Mouse (Mus musculus) neural tube, embryonic 11.5 days (tissue): ENCODE results near the gene Psma3. TPM values are rescaled to one million over a fixed set of nuclear protein-coding genes. Genes with fewer than 3 reads are reported as not detected.

ENCODE experiments used
- ATAC-seq: fragments of 200-750 bp; cut with Nextera tagmentation; 2 replicates; pipeline ENCODE4 v1.8.0; 2017; ENCODE audit warnings: moderate number of reproducible peaks, mild to moderate bottlenecking, moderate TSS enrichment, moderate library complexity; ENCODE audit not compliant: insufficient read depth, low FRiP score, low TSS enrichment
- DNase-seq: peaks from one replicate; pipeline ENCODE4 v3.0.0-alpha.2; 2015; ENCODE audit warnings: low spot score
- H3K27ac ChIP-seq: fragments of 300-500 bp; sonication (generic); 2 replicates; pipeline ENCODE4 v1.5.1; 2014; ENCODE audit warnings: low read depth, mild to moderate bottlenecking, low read length
- H3K27me3 ChIP-seq: fragments of 300-500 bp; sonication (generic); 2 replicates; pipeline ENCODE4 v1.6.1; 2014; ENCODE audit warnings: mild to moderate bottlenecking, low read length, mixed read lengths; ENCODE audit not compliant: control insufficient read depth, insufficient read depth
- H3K36me3 ChIP-seq: fragments of 300-500 bp; sonication (generic); 2 replicates; pipeline ENCODE4 v1.6.1; 2014; ENCODE audit warnings: mild to moderate bottlenecking, low read length, moderate library complexity, mixed read lengths; ENCODE audit not compliant: control insufficient read depth, insufficient read depth
- H3K4me1 ChIP-seq: fragments of 300-500 bp; sonication (generic); 2 replicates; pipeline ENCODE4 v1.6.1; 2014; ENCODE audit warnings: low read length, mixed read lengths; ENCODE audit not compliant: control insufficient read depth, insufficient read depth
- H3K4me2 ChIP-seq: fragments of 300-500 bp; sonication (generic); 2 replicates; pipeline ENCODE4 v1.6.1; 2014; ENCODE audit warnings: low read depth, mild to moderate bottlenecking, moderate library complexity
- H3K4me3 ChIP-seq: fragments of 300-500 bp; sonication (generic); 2 replicates; pipeline ENCODE4 v1.5.1; 2014; ENCODE audit warnings: low read depth, low read length
- H3K9ac ChIP-seq: fragments of 300-500 bp; sonication (generic); 2 replicates; pipeline ENCODE4 v1.6.1; 2014; ENCODE audit warnings: mild to moderate bottlenecking, low read length
- H3K9me3 ChIP-seq: fragments of 300-500 bp; sonication (generic); 2 replicates; pipeline ENCODE4 v1.6.1; 2016; ENCODE audit warnings: low read length; ENCODE audit not compliant: control insufficient read depth
- WGBS: fragments of 180-500 bp; shearing (Covaris S2); extraction: QIAGEN DNeasy Blood & Tissue Kit; methylation state at CpG from one replicate; pipeline ENCODE4 v1.1.7; 2014; 5-methylcytosine and 5-hydroxymethylcytosine counted together
- polyA plus RNA-seq: library from polyadenylated mRNA; unstranded; fragments of >200 nt; fragmentation: Nextera tagmentation; extraction: Ambion mirVana; gene quantifications from 2 replicates; pipeline ENCODE4 v1.2.1, GENCODE M21; 2014

Gene Psma3
- polyA plus RNA-seq, 1 experiment from 2014 or later = 640 TPM

DNA sequence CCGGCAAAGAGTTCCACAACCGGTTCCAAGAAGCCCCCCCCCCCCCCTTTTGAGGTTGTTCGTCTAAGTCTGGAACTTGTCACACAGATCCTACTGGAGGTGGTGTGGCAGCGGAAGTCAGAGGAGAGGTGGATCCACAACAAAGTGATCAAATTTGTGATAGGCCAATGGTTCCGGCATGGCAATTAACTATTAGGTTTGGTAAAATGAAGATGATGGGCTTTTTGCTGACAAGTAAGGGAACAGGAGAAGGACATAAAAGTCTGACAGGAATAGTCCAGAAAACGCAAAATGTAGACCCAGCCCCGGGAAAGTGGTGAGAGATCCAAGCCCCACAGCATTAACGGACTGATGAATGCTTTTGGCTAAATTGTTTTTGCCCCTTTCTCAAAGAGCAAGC is 6.8 kb upstream of the Psma3 start:
- ATAC-seq (no peak), DNase-seq (no peak)
- H3K27me3 ChIP-seq = no peaks in the 10 kb centered on the region
- H3K4me1 ChIP-seq = no peaks in the 10 kb centered on the region
- 58% methylated on average over 8 of the region's 8 CpGs for WGBS
- peak overlapping the region; percentile 43 for H3K4me2 ChIP-seq
- H3K36me3 ChIP-seq = 0 out of 2 replicates have a peak, but pooled peaks cover 2% of the 10 kb centered on the region
- peak overlapping the region; percentile 72; the same call in 1 of the 2 replicates for H3K9ac ChIP-seq
- peak overlapping the region; percentile 54 for H3K4me3 ChIP-seq
- H3K27ac ChIP-seq = no peak overlapping the region
- no peaks in the 10 kb centered on the region for H3K9me3 ChIP-seq

DNA sequence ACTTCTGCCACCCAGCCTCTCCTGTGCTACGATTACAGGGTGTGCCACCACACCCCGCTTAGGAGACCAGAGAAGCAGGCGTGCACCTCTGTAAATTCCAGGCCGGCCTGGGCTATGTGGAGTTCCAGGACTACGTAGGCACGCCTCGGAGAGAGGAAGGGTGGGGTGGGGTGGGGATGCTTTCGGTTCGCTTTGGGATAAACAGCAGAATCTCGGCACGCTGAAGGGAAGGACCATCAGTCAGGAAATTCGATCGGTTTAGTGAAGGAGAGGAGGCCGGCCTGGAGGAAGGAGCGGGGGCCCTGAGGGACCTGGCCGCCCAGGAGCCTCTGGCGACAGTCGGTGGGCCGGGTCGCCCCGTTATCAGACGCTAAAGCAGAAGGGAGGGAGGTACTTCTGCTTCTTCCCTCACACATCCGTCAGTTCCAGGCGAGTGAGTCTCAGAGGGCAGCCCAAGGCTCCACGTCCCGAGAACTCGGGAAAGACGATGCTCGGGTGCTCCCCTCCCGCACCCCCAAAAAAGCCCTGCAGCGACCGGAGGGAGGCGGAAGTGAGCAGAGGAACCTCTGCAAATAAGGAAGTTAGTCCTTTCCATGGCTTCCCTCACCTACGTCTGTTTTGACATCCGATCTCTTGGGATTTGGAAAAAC is 6.2 kb upstream of the Psma3 start:
- Histone ChIP-seq H3K4me3 (peak overlapping the region; percentile 54), H3K9ac (peak overlapping the region; percentile 72), H3K27ac (peak overlapping the region; percentile 47; the same call in 1 of the 2 replicates), H3K9me3 (no peaks in the 10 kb centered on the region), H3K4me1 (no peaks in the 10 kb centered on the region), H3K4me2 (peak overlapping the region; percentile 43), H3K36me3 (0 out of 2 replicates have a peak, but pooled peaks cover under 1% of the 10 kb centered on the region), H3K27me3 (no peaks in the 10 kb centered on the region)
- peak; percentile 77 for ATAC-seq
- WGBS = 0% methylated on average over 35 of the region's 35 CpGs
- peak; percentile 86 for DNase-seq

DNA sequence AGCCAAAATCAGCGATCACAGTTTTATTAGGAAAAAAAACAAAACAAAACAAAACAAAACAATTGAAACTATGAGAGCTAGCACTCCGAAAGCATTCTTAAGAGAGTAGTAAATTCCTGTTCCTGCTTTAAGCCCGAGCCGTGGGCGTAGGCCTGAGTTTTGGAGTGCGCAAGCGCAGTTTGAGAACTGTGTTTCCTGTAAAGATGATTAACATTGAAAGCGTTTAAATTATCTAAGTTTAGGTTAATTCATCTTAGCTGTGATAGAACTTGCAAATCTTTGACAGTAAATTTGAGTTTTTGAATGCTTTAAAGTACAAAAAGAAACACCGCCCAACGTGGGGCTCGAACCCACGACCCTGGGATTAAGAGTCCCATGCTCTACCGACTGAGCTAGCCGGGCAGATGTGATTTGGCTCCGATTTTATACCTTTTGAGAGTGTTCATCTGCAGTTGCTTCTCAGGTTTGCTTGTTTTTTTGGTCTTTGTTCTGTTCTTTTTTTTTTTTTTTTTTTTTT is 5.6 kb upstream of the Psma3 start:
- Histone ChIP-seq H3K27me3 (no peaks in the 10 kb centered on the region), H3K4me3 (peak overlapping the region; percentile 54), H3K27ac (0 out of 2 replicates have a peak overlapping the region, but pooled peaks have one; percentile 23), H3K9ac (peak overlapping the region; percentile 72), H3K4me1 (no peaks in the 10 kb centered on the region), H3K4me2 (peak overlapping the region; percentile 43), H3K36me3 (no peaks in the 10 kb centered on the region), H3K9me3 (no peaks in the 10 kb centered on the region)
- under 1% methylated on average over 15 of the region's 15 CpGs for WGBS
- DNase-seq = peak; percentile 89
- ATAC-seq = peak; percentile 56

DNA sequence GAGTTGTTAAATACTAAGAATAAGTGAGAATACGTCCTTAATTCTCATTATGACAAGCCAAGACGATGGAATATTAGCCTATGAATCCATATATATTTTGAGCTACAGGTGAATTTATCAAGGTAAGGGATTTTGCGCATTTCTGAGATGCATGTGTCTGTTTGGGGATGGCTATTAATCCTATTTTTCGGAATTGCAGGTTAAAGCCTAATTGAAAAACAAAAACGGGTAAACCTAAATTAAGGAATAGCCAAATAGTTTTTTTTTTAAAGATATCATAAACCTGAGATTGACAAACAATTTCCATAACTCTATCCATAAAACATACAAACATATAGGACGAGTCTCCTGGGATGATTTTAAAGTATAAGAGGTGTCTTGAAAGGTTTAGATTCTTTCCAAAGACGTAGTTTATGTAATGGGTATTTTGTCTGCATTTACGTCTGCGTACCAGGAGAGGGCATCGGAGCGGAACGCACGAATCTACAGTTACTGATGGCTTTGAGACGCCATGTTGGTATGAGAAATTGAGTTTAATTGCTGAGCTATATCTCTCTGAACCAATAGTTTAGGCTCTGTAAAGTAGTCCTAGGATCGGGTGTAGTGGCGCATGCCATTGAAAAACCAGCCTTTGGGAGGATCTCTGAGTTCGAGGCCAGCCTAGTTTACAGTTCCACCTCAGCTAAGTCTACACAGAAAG is 4.8 kb upstream of the Psma3 start:
- no peak overlapping the region for H3K9ac ChIP-seq
- H3K4me1 ChIP-seq = no peaks in the 10 kb centered on the region
- no peaks in the 10 kb centered on the region for H3K9me3 ChIP-seq
- no peak overlapping the region for H3K27ac ChIP-seq
- DNase-seq (peak; percentile 72), ATAC-seq (no peak)
- H3K4me3 ChIP-seq = peak overlapping the region; percentile 31
- no peaks in the 10 kb centered on the region for H3K27me3 ChIP-seq
- 5% methylated on average over 17 of the region's 17 CpGs for WGBS
- H3K36me3 ChIP-seq = no peaks in the 10 kb centered on the region
- H3K4me2 ChIP-seq = peak overlapping the region; percentile 40

DNA sequence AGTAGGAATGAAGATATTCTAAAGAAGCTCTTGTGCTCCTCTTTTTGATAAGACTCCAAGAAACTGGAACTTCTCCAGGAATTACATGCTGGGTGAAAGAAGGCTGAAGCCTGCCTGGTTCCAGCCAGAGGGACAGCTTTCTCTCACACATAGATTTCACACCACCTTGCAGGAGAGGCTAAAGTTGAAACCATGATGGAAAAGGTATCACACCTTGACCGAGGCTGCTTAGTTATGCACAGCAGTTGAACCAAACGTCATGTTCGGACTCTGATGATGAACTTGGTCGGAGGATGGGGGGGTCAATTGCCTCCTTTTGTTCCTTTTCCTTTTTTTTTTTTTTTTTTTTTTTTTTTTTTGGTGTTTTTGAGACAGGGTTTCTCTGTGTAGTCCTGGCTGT is 590 bp upstream of the Psma3 start:
- H3K9me3 ChIP-seq = no peaks in the 10 kb centered on the region
- H3K9ac ChIP-seq = no peak overlapping the region
- peaks cover 3% of the 10 kb centered on the region; the same call in 1 of the 2 replicates for H3K4me1 ChIP-seq
- no peak for ATAC-seq
- WGBS = 92% methylated on average over 4 of the region's 4 CpGs
- peak overlapping the region; percentile 0; the same call in 1 of the 2 replicates for H3K4me2 ChIP-seq
- H3K4me3 ChIP-seq = no peak overlapping the region
- no peaks in the 10 kb centered on the region for H3K27me3 ChIP-seq
- H3K27ac ChIP-seq = no peak overlapping the region
- no peaks in the 10 kb centered on the region for H3K36me3 ChIP-seq
- no peak for DNase-seq

DNA sequence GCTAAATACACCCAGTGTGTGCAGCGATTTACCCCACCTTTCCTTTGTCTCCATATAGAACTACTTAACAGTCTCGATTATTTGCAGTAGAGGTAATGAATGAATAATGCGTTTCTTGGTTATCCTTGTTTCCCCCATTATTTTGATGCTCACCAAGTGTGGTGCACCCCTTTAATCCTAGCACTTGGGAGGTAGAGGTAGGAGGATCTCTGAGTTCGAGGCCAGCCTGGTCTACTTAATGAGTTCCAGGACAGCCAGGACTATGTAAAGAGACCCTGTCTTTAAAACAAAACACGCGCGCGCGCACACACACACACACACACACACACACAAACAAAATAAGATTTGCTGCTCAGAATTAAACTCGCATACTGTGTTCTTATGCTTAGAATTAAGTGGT is 985 bp downstream of the Psma3 start:
- Histone ChIP-seq H3K4me2 (peak overlapping the region; percentile 75), H3K9me3 (no peaks in the 10 kb centered on the region), H3K27me3 (no peaks in the 10 kb centered on the region), H3K9ac (peak overlapping the region; percentile 92), H3K27ac (peak overlapping the region; percentile 91), H3K4me1 (peaks cover 3% of the 10 kb centered on the region; the same call in 1 of the 2 replicates), H3K36me3 (no peaks in the 10 kb centered on the region), H3K4me3 (peak overlapping the region; percentile 87)
- DNase-seq (no peak), ATAC-seq (no peak)
- 32% methylated on average over 10 of the region's 10 CpGs for WGBS

DNA sequence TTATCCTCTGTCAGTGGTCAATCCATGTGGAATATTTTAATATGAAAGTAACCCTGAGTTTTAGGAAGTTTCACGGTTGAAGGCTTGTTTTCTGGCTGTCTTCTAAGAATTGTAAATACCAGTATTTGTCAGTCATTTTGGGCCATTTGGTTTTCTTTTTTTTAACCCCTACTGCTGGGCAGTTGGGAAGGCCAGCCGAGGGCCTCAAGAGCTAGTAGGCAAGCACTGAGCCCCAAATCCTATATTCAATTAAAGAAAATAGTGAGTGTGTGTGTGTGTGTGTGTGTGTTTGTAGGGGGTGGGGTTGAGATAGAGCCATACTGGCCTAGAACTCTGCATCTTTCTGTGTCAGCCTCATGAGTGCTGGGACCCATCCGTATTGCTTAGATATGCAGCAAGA is 1.5 kb downstream of the Psma3 start:
- H3K36me3 ChIP-seq = no peaks in the 10 kb centered on the region
- no peak overlapping the region for H3K27ac ChIP-seq
- peaks cover 3% of the 10 kb centered on the region; the same call in 1 of the 2 replicates for H3K4me1 ChIP-seq
- H3K4me2 ChIP-seq = peak overlapping the region; percentile 75
- H3K4me3 ChIP-seq = peak overlapping the region; percentile 87
- ATAC-seq = no peak
- H3K27me3 ChIP-seq = no peaks in the 10 kb centered on the region
- no peak overlapping the region for H3K9ac ChIP-seq
- DNase-seq = no peak
- no peaks in the 10 kb centered on the region for H3K9me3 ChIP-seq
- WGBS = 75% methylated on average over 3 of the region's 3 CpGs

DNA sequence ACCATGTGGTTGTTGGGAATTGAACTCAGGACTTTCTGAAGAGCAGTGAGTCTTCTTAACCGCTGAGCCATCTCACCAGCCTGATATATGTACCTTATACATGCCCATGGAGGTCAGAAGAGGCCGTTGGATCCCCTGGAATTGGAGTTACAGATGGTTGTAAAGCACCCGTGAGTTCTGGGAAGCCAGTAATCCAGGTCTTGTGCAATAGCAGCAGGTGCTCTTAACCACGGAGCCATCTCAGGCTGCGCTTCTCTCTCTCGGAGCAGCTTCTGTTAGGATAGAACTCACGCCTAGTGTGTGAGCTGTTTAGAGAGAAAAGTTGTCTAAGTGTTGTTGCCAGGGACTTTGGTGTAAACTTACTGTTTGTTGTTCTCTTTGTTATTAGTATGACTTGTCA is 3.9 kb downstream of the Psma3 start:
- Histone ChIP-seq H3K9me3 (no peaks in the 10 kb centered on the region), H3K27ac (no peak overlapping the region), H3K36me3 (no peaks in the 10 kb centered on the region), H3K4me3 (no peak overlapping the region), H3K4me1 (peaks cover 3% of the 10 kb centered on the region; the same call in 1 of the 2 replicates), H3K4me2 (no peak overlapping the region), H3K27me3 (no peaks in the 10 kb centered on the region), H3K9ac (no peak overlapping the region)
- WGBS = 93% methylated on average over 7 of the region's 7 CpGs
- ATAC-seq = no peak
- DNase-seq = no peak
